7 mouse cellular contexts compared by ENCODE assay signal in genomic region chr6:119107140-119107855, GRCm38 (mm10).
DNase-seq lines count a peak whose midpoint lies in the region; ATAC-seq lines count a peak whose summit lies in the region.

No protein-coding gene starts in this region.

- ATAC-seq in forebrain, embryonic 12.5 days (ENCODE audit: low FRiP score), result peak; percentile 30
- no peak for ATAC-seq in hindbrain, embryonic 11.5 days (ENCODE audit: low FRiP score)
- no peak for ATAC-seq in limb, embryonic 11.5 days (ENCODE audit: insufficient number of reproducible peaks, low FRiP score, low TSS enrichment, low read depth)
- peak; percentile 25; the same call in 1 of the 2 replicates for ATAC-seq in midbrain, embryonic 13.5 days

- no peak overlapping the region for H3K27ac ChIP-seq in brown adipose tissue, adult 24 weeks (replicated peaks; ENCODE audit: low read depth, low read length)
- H3K27ac ChIP-seq in forebrain, embryonic 12.5 days, result peak overlapping the region; percentile 80
- H3K27ac ChIP-seq in hindbrain, embryonic 11.5 days (ENCODE audit: low read depth, low read length), result 0 out of 2 replicates have a peak overlapping the region, but pooled peaks have one; percentile 82
- H3K27ac ChIP-seq in limb, embryonic 11.5 days (replicated peaks; ENCODE audit: low read depth, low read length), result peak overlapping the region; percentile 88
- peak overlapping the region; percentile 92 for H3K27ac ChIP-seq in midbrain, embryonic 13.5 days

- peaks cover 55% of the 10 kb centered on the region for H3K27me3 ChIP-seq in forebrain, embryonic 12.5 days
- peaks cover 28% of the 10 kb centered on the region for H3K27me3 ChIP-seq in hindbrain, embryonic 11.5 days (ENCODE audit: control insufficient read depth, insufficient read depth, low read length)
- no peaks in the 10 kb centered on the region for H3K27me3 ChIP-seq in limb, embryonic 11.5 days (ENCODE audit: control insufficient read depth, insufficient read depth, low read length)
- H3K27me3 ChIP-seq in midbrain, embryonic 13.5 days, result peaks cover 25% of the 10 kb centered on the region

- no peaks in the 10 kb centered on the region for H3K9me3 ChIP-seq in forebrain, embryonic 12.5 days
- H3K9me3 ChIP-seq in hindbrain, embryonic 11.5 days (ENCODE audit: control insufficient read depth, low read length), result no peaks in the 10 kb centered on the region
- H3K9me3 ChIP-seq in limb, embryonic 11.5 days (ENCODE audit: control insufficient read depth, low read length), result no peaks in the 10 kb centered on the region
- H3K9me3 ChIP-seq in midbrain, embryonic 13.5 days, result no peaks in the 10 kb centered on the region

- WGBS in forebrain, embryonic 12.5 days, result under 1% methylated on average over 68 of the region's 69 CpGs
- under 1% methylated on average over 66 of the region's 69 CpGs for WGBS in hindbrain, embryonic 11.5 days
- WGBS in limb, embryonic 11.5 days, result under 1% methylated on average over 68 of the region's 69 CpGs
- WGBS in midbrain, embryonic 13.5 days, result under 1% methylated on average over 69 of the region's 69 CpGs

- peak overlapping the region; percentile 66 for H3K4me3 ChIP-seq in brown adipose tissue, adult 24 weeks (ENCODE audit: insufficient read depth, low read depth, low read length)
- peak overlapping the region; percentile 70 for H3K4me3 ChIP-seq in forebrain, embryonic 12.5 days (replicated peaks)
- peak overlapping the region; percentile 63 for H3K4me3 ChIP-seq in hindbrain, embryonic 11.5 days (ENCODE audit: low read depth, low read length)
- H3K4me3 ChIP-seq in limb, embryonic 11.5 days (ENCODE audit: low read depth, low read length), result peak overlapping the region; percentile 72
- H3K4me3 ChIP-seq in midbrain, embryonic 13.5 days (replicated peaks), result peak overlapping the region; percentile 70

- H3K4me1 ChIP-seq in brown adipose tissue, adult 24 weeks (ENCODE audit: control insufficient read depth, insufficient read depth, insufficient read length, low read length), result no peaks in the 10 kb centered on the region
- H3K4me1 ChIP-seq in forebrain, embryonic 12.5 days, result peaks cover 21% of the 10 kb centered on the region
- H3K4me1 ChIP-seq in hindbrain, embryonic 11.5 days (replicated peaks; ENCODE audit: control insufficient read depth, insufficient read depth, low read length), result no peaks in the 10 kb centered on the region
- H3K4me1 ChIP-seq in limb, embryonic 11.5 days (ENCODE audit: control insufficient read depth, insufficient read depth, low read length), result peaks cover 16% of the 10 kb centered on the region
- peaks cover 42% of the 10 kb centered on the region for H3K4me1 ChIP-seq in midbrain, embryonic 13.5 days (replicated peaks)

- H3K4me2 ChIP-seq in forebrain, embryonic 12.5 days, result peak overlapping the region; percentile 97
- H3K4me2 ChIP-seq in hindbrain, embryonic 11.5 days (replicated peaks; ENCODE audit: low read depth, low read length), result peak overlapping the region; percentile 98
- peak overlapping the region; percentile 91 for H3K4me2 ChIP-seq in limb, embryonic 11.5 days (ENCODE audit: low read depth, severe bottlenecking)
- H3K4me2 ChIP-seq in midbrain, embryonic 13.5 days (replicated peaks), result peak overlapping the region; percentile 91

- DNase-seq in ZHBTc4 (ENCODE audit: low read depth, low spot score), result peak; percentile 41
- DNase-seq in hindbrain, embryonic 11.5 days (ENCODE audit: low spot score), result peak; percentile 77
- DNase-seq in limb, embryonic 11.5 days (ENCODE audit: low spot score), result peak; percentile 86
- peak; percentile 57 for DNase-seq in urinary bladder, postnatal 14 days (ENCODE audit: low spot score)

- no peaks in the 10 kb centered on the region for H3K36me3 ChIP-seq in forebrain, embryonic 12.5 days (replicated peaks)
- no peaks in the 10 kb centered on the region for H3K36me3 ChIP-seq in hindbrain, embryonic 11.5 days (ENCODE audit: control insufficient read depth, insufficient read depth, low read length)
- no peaks in the 10 kb centered on the region for H3K36me3 ChIP-seq in limb, embryonic 11.5 days (ENCODE audit: control insufficient read depth, insufficient read depth, low read length)
- H3K36me3 ChIP-seq in midbrain, embryonic 13.5 days, result no peaks in the 10 kb centered on the region

- peak overlapping the region; percentile 70 for H3K9ac ChIP-seq in forebrain, embryonic 12.5 days
- H3K9ac ChIP-seq in hindbrain, embryonic 11.5 days (ENCODE audit: low read depth, low read length), result peak overlapping the region; percentile 81
- peak overlapping the region; percentile 84 for H3K9ac ChIP-seq in limb, embryonic 11.5 days (ENCODE audit: low read length)
- H3K9ac ChIP-seq in midbrain, embryonic 13.5 days (replicated peaks), result peak overlapping the region; percentile 86

Comparison
In these comparisons a context has a peak if more than half of its experiments do, and no peak if none do; other contexts are left out.
1. ATAC-seq: peak in forebrain, embryonic 12.5 days (single experiment) and midbrain, embryonic 13.5 days (single experiment); none in hindbrain, embryonic 11.5 days (single experiment) and limb, embryonic 11.5 days (single experiment).
2. Peak in every context shown above with its lines, with median percentiles within 50 percentile points of each other: DNase-seq, H3K4me3 ChIP-seq, H3K4me2 ChIP-seq and H3K9ac ChIP-seq.